Mouse (Mus musculus) kidney, postnatal 0 days (tissue): ENCODE data around the gene Aldh1l1. TPM values are rescaled to one million over a fixed set of nuclear protein-coding genes. Genes with fewer than 3 reads are reported as not detected.

Experiments
- ATAC-seq: fragments of 200-750 bp; cut with Nextera tagmentation; replicated peaks from 2 replicates; pipeline ENCODE4 v1.8.0; 2017; ENCODE audit warnings: low read depth, moderate number of reproducible peaks, moderate TSS enrichment, moderate library complexity; ENCODE audit not compliant: low FRiP score
- DNase-seq: peaks from one replicate; pipeline ENCODE4 v3.0.0-alpha.2; 2016; ENCODE audit warnings: low spot score
- H3K27ac ChIP-seq: fragments of 300-500 bp; sonication (generic); 2 replicates; pipeline ENCODE4 v1.5.1; 2014; ENCODE audit warnings: mild to moderate bottlenecking
- H3K27me3 ChIP-seq: fragments of 300-500 bp; sonication (generic); 2 replicates; pipeline ENCODE4 v1.6.1; 2014; ENCODE audit warnings: low read length, mixed read lengths; ENCODE audit not compliant: insufficient read depth
- H3K36me3 ChIP-seq: fragments of 300-500 bp; sonication (generic); 2 replicates; pipeline ENCODE4 v1.6.1; 2014; ENCODE audit warnings: low read length, mixed read lengths; ENCODE audit not compliant: insufficient read depth
- H3K4me1 ChIP-seq: fragments of 300-500 bp; sonication (generic); replicated peaks from 2 replicates; pipeline ENCODE4 v1.6.1; 2014; ENCODE audit warnings: antibody characterized with exemption, low read length, mixed read lengths; ENCODE audit not compliant: insufficient read depth
- H3K4me2 ChIP-seq: fragments of 300-500 bp; sonication (generic); 2 replicates; pipeline ENCODE4 v1.6.1; 2014; ENCODE audit warnings: mild to moderate bottlenecking, low read length, moderate library complexity, mixed read lengths
- H3K4me3 ChIP-seq: fragments of 300-500 bp; sonication (generic); replicated peaks from 2 replicates; pipeline ENCODE4 v1.5.1; 2014; ENCODE audit warnings: low read depth, low read length
- H3K9ac ChIP-seq: fragments of 300-500 bp; sonication (generic); 2 replicates; pipeline ENCODE4 v1.6.1; 2014; ENCODE audit warnings: low read depth, low read length
- H3K9me3 ChIP-seq: fragments of 300-500 bp; sonication (generic); replicated peaks from 2 replicates; pipeline ENCODE4 v1.6.1; 2016; ENCODE audit warnings: low read length, inconsistent platforms, mixed read lengths
- CTCF ChIP-seq: IDR thresholded peaks from 2 replicates; pipeline ENCODE4 v1.5.1; 2016; ENCODE audit warnings: antibody characterized with exemption, low read depth, mild to moderate bottlenecking, moderate library complexity
- WGBS: fragments of 180-500 bp; shearing (Covaris S2); extraction: QIAGEN DNeasy Blood & Tissue Kit; methylation state at CpG from one replicate; pipeline ENCODE4 v1.1.7; 2014; 5-methylcytosine and 5-hydroxymethylcytosine counted together
- polyA plus RNA-seq: library from polyadenylated mRNA; unstranded; fragments of >200 nt; fragmentation: Nextera tagmentation; extraction: Ambion mirVana; gene quantifications from 2 replicates; pipeline ENCODE4 v1.2.1, GENCODE M21; 2015

Gene Aldh1l1
- polyA plus RNA-seq, 1 experiment from 2014 or later, result 42.8 TPM

DNA sequence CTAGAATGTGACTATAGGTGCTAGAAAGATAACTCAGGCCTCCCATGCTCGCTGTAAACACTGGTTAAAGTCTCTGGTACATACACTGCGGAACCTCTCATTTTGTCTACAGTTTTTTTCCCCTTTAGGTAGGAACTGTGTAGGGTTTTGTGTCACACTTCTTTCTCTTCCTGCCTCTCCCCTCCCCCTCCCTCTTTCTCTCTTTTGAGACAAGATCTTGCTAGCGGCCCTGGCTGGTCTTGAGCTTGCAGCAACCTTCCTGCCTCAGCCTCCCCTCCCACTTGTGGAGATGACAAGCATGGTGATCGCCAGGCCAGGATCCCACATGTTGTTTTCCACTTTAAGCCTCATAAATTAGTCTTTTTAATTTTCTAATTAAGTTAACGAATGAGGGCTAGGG, 32.5 kb upstream of the Aldh1l1 start:
- DNase-seq (no peak), ATAC-seq (no peak)
- Histone ChIP-seq H3K4me3 (no peak overlapping the region), H3K4me2 (no peak overlapping the region), H3K36me3 (no peaks in the 10 kb centered on the region), H3K9me3 (no peaks in the 10 kb centered on the region), H3K9ac (no peak overlapping the region), H3K27me3 (no peaks in the 10 kb centered on the region), H3K27ac (no peak overlapping the region), H3K4me1 (no peaks in the 10 kb centered on the region)
- WGBS, result 80% methylated on average over 5 of the region's 5 CpGs
- no peak for TF ChIP-seq CTCF

DNA sequence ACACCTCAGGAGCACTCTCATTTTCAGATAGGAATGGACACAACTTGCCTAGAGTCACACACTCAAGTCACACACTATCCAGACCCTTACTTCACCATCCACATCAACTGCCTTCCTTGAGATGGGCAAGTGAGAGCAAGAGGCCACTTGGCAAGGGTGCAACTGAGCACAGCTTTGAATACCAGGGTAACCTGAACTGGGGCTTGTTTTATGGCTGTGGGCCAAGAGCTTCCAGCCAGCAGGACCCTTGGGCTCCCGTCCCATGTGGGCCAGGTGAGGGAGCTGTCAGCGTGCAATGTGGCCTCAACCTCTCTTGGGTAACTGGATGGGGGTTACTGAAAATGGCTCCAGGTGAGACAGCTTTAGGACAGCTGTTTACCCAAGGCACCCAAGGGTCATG, 28.8 kb upstream of the Aldh1l1 start:
- no peaks in the 10 kb centered on the region for H3K27me3 ChIP-seq
- H3K4me1 ChIP-seq, result no peaks in the 10 kb centered on the region
- H3K9ac ChIP-seq, result no peak overlapping the region
- H3K9me3 ChIP-seq, result no peaks in the 10 kb centered on the region
- WGBS, result 70% methylated on average over 2 of the region's 2 CpGs
- DNase-seq, result no peak
- H3K36me3 ChIP-seq, result no peaks in the 10 kb centered on the region
- no peak for TF ChIP-seq CTCF
- no peak overlapping the region for H3K4me2 ChIP-seq
- no peak; the same call in 1 of the 2 replicates for ATAC-seq
- H3K4me3 ChIP-seq, result no peak overlapping the region
- no peak overlapping the region for H3K27ac ChIP-seq

DNA sequence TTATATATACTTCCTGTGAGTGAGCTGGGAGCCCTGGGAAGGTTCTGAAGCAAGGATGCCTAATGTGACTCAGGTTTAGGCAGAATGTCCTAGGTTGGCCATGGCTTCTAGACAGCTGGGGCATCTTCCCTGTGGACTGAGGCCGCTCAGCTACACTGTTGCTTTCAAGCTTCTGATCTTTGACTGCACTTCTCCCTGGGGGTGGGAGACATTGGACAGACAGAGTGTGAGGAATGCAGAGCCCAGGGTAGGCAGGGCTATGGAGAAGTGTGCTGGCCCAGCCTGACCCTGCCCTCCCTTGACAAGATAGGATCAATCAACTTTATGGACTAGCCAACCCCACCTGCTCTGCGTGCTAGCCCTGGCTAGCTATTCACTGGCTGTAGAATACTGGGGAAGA, 25.0 kb upstream of the Aldh1l1 start:
- DNase-seq (no peak), ATAC-seq (no peak)
- no peak overlapping the region for H3K4me3 ChIP-seq
- no peak overlapping the region for H3K4me2 ChIP-seq
- H3K4me1 ChIP-seq, result no peaks in the 10 kb centered on the region
- WGBS, result 43% methylated on average over 2 of the region's 2 CpGs
- no peak for TF ChIP-seq CTCF
- H3K9me3 ChIP-seq, result no peaks in the 10 kb centered on the region
- H3K27me3 ChIP-seq, result no peaks in the 10 kb centered on the region
- no peak overlapping the region for H3K9ac ChIP-seq
- no peaks in the 10 kb centered on the region for H3K36me3 ChIP-seq
- H3K27ac ChIP-seq, result no peak overlapping the region

DNA sequence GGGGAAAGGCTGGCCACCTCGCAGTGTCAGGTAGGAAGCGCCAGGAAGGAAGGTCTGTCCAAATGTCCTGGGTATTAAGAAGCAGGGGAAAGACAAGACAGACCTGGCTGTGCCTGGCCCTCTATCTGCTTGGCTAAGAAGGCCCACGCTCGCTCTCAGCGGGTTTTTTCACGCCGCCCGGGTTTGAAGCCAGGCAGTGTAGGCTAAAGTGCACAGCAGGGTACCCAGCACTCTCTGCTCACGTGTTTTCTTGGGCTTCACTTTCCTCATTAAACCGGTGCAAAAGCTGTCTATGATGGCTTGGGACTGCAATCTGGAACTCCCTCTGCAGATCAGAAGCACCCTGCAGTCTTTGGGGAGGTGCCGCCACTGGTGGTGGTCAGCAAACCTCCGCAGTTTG, 24.5 kb upstream of the Aldh1l1 start:
- Histone ChIP-seq H3K4me2 (peak overlapping the region; percentile 99), H3K4me1 (no peaks in the 10 kb centered on the region), H3K27me3 (no peaks in the 10 kb centered on the region), H3K9ac (no peak overlapping the region), H3K9me3 (no peaks in the 10 kb centered on the region), H3K4me3 (peak overlapping the region; percentile 71), H3K27ac (peak overlapping the region; percentile 91; the same call in 1 of the 2 replicates), H3K36me3 (no peaks in the 10 kb centered on the region)
- DNase-seq (no peak), ATAC-seq (no peak)
- no peak for TF ChIP-seq CTCF
- WGBS, result 16% methylated on average over 12 of the region's 12 CpGs

DNA sequence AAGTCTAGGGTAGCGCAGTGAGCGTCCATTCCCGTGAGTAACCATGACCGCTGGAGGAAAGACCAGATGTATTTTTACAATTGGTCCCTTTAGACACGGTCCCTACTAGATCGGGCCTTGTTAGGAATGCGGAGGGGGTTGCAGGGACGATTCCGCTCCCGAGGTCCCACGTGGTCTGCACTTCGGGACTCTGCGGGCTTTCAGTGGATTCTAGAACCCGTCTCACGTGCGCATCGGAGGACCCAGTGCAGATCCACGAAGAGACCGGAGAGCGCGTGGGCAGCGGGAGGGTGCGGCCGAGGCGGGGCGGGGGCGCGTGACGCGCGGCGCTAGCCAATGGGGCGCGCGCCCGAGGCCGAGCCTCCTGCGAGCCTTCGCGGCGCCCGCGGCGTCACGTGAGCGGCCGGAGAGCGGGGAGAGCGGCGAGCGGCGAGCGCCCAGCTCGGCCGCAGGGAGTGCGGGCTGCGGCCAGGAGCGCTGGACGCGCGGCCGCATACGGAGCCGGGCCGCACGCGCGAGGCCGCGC, 24.0 kb upstream of the Aldh1l1 start, which contains the start of gene Klf15:
Klf15 (plus strand) TSS at position 396 of the 526 bp plus-strand sequence.
- Histone ChIP-seq H3K4me3 (peak within 1 kb of the TSS; percentile 71), H3K9ac (peak within 1 kb of the TSS; percentile 81), H3K9me3 (no peaks in the 10 kb centered on the region), H3K27ac (peak within 1 kb of the TSS; percentile 91), H3K36me3 (peaks cover 4% of the 10 kb centered on the region; the same call in 1 of the 2 replicates), H3K4me1 (no peaks in the 10 kb centered on the region), H3K4me2 (peak within 1 kb of the TSS; percentile 99), H3K27me3 (no peaks in the 10 kb centered on the region)
- ATAC-seq, result peak; percentile 71
- DNase-seq, result peak; percentile 79
- under 1% methylated on average over 66 of the region's 70 CpGs for WGBS
- no peak for TF ChIP-seq CTCF

DNA sequence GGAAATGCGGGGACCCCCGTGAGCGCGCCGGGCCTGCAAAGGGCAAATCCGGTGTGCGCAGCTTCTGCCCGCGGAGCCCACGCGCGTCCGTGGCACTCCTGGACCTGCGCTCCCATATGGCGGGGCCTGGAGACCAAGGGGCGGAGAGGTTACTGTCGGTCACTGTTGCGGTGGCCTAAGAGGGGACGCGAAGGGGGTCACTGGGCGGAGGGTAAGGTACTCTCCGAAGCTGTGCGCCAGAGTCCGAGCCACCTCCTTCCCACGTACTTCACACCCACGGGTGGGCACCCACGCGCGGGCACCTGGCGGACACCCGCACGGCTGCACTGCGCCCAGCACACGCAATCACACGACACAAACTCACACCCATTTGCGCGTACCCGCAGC, 23.4 kb upstream of the Aldh1l1 start:
- TF ChIP-seq CTCF, result no peak
- peak overlapping the region; percentile 99 for H3K4me2 ChIP-seq
- peak overlapping the region; percentile 81 for H3K9ac ChIP-seq
- peak overlapping the region; percentile 91 for H3K27ac ChIP-seq
- ATAC-seq (peak; percentile 52), DNase-seq (peak; percentile 22)
- peaks cover 7% of the 10 kb centered on the region; the same call in 1 of the 2 replicates for H3K36me3 ChIP-seq
- no peaks in the 10 kb centered on the region for H3K9me3 ChIP-seq
- H3K4me1 ChIP-seq, result no peaks in the 10 kb centered on the region
- H3K27me3 ChIP-seq, result no peaks in the 10 kb centered on the region
- under 1% methylated on average over 38 of the region's 38 CpGs for WGBS
- H3K4me3 ChIP-seq, result peak overlapping the region; percentile 71
